Mouse (Mus musculus): ENCODE measurements around the gene Tpst2.

Gene Tpst2

DNA sequence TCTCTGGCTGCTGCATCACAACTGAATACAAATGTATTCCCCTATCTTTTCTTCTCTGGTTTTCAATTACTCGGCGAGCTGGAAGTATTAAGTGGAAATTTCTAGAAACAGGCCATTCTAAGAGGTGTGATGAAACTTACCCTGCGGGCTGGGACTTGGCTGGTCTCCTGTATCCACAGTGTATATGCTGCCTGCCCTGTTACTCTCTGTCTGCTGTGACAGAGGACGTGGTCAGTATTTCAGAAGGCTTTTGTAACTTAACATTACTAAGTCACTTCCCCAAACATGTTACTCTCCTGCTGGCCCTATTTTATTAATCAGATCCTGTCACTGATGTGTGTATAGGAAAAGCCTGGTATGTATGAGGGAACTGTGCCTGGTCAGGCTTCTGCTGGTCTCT, 5.2 kb downstream of the Tpst2 start:
- no peak for DNase-seq (ENCODE audit: low read depth, low spot score)

DNA sequence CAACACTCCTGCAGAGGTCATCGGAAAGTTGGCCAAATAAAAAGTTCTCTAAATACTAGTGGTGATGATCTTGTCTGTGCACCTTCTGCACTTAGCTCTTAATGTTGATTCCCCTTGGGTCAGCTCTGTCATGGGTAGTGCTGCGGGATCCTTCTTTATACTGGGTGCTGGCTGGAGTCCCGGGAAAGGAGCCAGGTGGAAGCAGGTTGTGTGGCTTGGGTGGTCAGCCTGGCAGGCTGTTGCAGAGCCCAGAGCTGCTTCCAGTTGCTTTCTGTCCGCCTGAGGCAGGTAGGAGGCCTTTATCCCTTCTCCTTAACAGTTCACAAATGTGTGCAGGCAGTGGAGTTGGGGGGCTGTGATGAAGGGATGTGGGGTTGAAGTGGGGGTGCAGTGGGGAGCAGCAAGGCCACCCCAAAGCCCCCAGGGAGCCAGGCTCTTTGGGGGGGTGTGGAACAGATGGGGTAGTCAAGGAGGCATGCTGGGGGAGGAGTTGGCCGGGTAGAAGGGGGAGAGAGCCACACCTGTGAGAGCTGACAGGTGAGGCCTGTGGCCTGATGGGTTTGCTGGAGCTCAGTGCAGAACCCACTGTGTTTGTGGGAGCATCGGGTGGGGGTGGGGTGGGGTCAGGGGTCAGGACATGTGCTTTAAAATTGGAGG, 5.8 kb downstream of the Tpst2 start:
- DNase-seq (ENCODE audit: low read depth, low spot score): no peak

DNA sequence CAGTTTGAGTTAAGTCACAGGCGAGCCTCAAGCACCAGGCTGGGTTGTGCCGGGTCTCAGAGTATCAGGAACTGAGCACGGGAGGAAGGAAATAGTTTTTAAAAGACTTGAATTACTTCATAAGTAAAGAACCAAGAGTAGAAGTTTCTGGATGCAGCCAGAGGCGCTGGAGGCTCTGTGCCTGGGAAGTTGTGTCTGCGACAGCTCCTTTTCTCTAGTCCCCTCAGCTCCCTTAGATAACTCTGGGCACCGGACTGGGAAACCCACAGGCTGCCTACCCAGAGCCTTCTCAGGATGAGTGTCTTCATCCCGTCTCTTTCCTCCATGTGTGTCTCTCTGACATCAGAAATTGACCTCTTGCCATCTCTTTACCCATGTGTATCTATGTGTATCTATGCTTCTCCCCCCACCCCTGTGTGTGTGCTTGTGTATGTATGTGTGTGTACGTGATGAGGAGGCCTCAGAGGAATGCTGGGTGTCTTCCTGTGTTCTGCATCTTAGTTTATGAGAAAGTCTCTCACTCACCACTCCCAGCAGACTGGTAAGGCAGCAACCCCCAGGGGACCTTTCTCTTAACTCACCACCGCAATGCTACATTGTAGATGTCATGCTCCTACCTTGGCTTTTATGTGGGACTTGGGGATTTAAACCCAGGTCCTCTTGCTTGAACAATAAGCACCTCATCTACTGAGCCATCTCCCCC, 6.4 kb downstream of the Tpst2 start:
- no peak for DNase-seq (ENCODE audit: low read depth, low spot score)

DNA sequence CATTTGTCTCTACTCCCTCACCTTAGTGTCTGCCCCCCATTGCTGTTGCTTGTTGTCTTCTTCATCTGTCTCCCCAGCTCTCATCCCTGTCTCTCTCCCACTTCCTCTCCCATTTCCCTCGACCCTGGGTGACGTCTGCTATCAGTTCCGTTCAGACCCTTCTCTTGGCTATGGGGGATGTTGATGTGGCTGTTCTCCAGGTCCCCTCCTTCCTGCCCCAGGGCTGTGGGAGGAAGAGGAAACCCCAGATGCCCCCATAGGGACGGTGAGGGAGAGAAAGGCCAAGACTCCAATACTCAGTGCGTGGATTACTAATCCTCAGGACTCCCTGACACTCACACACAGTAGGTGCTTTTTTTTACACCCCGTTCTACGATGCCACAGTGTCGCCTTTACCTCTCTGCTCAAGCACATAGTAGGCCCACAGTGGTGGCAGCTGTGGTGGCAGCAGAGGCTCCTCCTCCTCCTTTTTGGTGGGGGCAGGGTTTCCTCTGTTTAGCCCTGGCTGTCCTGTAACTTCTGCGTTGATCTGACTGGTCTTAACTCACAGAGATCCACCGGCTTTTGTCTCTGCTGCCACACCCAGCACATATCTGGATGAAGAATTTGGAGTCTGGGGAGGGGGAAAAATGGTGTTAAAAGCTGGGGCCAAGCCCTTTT, 7.2 kb downstream of the Tpst2 start:
- no peak for DNase-seq (ENCODE audit: low read depth, low spot score)

DNA sequence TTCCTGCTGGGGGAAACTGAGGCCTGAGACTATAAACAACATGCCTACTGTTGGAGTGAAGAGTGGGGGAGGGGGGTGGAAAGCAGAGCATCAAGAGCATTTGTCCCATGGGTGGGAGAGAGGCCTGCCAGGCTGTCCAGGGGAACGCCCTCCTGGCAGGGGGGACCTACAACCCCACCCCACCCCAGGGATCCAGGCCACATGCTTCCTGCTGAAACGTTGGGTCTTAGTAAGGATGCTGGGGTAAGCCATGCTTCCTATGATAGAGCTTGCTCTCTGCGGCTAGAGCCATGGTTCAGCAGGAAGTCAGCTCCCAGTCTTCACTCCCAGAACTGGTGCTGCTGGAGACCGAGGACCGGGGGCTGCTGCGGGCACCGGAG, 7.7 kb downstream of the Tpst2 start:
- no peak for DNase-seq (ENCODE audit: low read depth, low spot score)

DNA sequence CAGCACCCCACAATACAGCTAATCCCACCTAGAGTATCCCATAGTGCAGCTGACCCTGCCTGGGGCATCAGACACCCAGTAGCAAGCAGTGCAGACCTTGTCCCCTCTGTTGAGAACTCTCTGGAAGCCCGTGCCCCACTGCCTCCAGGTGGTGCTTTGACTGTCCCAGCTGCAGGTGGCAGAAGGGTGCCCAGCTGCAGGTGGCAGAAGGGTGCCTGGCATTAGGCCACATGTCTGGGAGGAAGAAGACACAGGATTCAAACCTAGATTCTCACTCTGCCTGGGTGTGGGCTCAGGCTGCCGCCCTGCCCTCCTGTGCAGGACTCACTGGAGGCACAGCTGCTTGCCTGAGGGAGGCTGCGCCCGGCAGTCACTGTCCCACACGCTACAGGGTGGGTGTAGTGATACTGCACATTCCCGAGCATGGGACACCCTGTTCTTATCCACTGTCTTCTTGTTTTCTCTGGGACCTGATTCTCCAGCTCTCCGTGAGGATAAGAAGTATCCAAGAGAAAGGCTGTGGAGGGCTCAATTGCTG, 9.1 kb downstream of the Tpst2 start:
- DNase-seq (ENCODE audit: low read depth, low spot score): no peak

DNA sequence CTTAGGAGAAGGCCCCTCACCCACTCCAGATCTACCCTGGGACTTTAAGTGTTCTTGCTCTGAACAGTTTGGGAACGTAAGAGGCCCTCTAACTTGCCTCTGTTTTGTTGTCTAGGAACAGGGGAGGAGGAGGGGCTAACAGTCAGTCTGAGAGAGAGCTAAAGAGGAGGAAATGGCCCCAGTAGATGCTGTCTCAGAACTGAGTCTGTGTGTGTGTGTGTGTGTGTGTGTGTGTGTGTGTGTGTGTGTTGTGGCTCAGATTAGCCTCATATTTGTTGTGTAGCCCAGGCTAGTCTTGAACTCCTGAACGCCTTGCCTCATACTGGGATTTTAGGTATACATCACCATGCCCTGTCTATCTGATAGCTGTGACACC, 10.1 kb downstream of the Tpst2 start:
- DNase-seq (ENCODE audit: low read depth, low spot score): no peak

DNA sequence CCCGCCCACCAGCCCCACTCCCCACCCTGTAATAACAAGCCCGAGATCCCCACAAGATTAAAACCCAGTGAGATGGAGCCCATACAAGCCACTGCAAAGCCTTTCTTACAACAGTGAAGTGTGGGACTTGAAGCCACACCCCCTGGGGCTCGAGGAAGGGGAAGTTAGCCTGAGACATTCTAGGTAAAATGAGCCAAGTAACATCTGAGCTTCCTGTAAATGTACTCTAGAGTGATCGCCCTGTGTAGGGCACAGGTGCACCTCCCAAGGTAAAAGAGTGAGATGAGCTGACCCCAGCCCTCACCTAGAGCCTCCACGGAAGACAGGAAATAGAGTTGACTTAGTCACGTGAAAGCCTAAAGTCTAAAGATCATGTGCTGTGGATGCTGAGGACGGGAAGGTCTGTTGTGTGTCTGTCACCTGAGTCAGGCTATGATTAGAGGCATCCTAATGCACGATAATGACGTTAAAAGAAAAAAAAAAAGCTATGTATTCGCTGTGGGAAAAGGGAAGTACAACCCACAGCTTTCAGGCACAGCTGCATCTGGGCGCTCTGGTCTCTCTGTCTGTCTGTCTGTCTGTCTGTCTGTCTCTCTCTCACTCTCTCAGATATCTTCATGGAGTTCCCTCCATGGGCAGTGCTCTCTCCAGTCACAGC, 10.6 kb downstream of the Tpst2 start:
- no peak for DNase-seq (ENCODE audit: low read depth, low spot score)

GRCm38 (mm10) chr5:112287652-112288051, 11.2 kb downstream of the Tpst2 start:
- DNase-seq (ENCODE audit: low read depth, low spot score): no peak

- DNase-seq (ENCODE audit: low read depth, low spot score): no peak
Observed at GRCm38 (mm10) chr5:112288193-112289141, 12.0 kb downstream of the Tpst2 start.

DNA sequence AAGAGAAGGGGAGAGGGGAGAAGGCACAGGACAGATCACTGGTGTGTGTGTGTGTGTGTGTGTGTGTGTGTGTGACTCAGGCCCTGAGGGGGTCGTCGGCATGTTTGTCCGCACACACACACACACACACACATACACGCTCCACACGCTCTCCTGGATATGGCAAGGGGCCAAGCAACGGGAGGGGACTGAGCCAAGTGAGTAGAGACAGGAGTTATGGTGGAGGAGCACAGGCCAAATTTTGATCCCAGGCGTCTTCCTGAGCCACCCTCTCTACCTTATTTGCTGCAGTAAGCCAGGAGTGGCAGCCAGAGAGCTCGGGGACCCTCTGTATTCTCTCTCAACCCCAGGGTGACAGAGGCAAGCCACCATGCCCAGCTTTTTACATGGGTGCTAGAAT, 12.7 kb downstream of the Tpst2 start:
- no peak for DNase-seq (ENCODE audit: low read depth, low spot score)

DNA sequence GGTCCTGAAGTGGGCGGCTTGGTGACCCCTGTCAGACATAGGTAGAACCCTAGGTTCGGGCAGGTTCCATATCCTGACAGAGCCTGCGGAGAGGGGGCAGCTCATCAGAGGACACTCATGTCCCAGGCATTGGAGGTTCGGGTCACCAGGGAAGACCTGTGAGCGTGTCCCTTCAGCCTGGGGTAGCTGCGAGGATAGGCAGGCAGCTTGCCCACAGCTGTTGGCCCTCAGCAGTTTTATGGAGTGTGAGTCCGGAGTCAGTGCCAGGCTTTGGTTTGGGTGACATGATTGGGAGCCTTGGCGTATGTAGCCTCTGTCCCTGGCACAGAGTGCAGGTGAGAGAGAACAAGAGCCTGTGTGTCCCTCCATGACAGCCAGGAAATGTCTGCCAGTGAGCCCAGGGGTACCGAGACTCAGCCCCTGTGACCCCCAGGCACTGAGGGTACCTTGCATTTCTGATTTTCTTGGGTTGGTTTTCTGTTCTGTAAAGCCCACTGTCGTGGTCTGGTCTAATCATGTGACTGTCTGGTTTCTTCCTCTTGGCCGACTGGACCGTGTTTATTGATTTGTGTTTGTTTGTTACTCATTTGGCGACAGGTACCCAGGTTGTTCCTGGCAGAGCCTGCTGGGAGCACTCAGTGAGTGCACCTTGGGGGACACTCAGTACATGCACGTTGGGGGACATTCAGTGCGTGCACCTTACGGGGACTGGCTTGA, 13.5 kb downstream of the Tpst2 start:
- no peak for DNase-seq (ENCODE audit: low read depth, low spot score)

DNA sequence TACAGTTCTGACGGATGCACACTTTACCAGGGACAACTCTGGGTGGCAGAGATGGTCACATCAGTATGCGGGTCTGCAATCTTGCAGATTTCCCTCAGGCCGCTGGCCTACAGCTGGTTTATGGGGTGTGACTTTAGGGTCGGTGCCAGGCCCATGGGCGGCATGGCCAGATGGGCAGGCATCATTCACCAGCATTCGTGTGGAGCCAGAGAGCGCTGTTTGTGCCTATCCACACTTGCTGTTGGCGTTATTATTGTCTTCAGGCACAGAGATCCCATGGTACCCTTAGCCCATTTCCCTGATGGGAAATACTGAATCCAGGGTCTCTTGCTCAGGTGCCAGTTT, 14.0 kb downstream of the Tpst2 start:
- DNase-seq (ENCODE audit: low read depth, low spot score): no peak

DNA sequence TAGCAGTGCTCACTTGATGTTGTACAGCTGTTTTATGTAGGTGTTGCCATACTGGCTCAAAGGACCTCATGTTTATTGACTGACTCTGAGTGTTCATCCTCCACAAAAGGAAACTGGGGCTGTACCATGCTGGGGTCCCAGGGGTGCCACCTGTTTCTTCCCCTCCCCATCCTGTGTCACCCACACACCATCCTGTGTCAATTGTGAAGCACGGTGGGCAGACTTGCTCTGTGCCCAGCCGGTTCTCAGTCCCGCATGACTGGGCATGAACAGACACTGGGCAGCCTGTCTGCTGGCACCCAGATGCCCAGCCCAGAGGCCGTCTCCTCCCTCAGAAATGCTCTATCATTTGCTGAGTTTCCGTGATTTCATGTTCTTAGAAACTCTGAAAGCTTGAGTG, 15.4 kb downstream of the Tpst2 start:
- DNase-seq (ENCODE audit: low read depth, low spot score): no peak

DNA sequence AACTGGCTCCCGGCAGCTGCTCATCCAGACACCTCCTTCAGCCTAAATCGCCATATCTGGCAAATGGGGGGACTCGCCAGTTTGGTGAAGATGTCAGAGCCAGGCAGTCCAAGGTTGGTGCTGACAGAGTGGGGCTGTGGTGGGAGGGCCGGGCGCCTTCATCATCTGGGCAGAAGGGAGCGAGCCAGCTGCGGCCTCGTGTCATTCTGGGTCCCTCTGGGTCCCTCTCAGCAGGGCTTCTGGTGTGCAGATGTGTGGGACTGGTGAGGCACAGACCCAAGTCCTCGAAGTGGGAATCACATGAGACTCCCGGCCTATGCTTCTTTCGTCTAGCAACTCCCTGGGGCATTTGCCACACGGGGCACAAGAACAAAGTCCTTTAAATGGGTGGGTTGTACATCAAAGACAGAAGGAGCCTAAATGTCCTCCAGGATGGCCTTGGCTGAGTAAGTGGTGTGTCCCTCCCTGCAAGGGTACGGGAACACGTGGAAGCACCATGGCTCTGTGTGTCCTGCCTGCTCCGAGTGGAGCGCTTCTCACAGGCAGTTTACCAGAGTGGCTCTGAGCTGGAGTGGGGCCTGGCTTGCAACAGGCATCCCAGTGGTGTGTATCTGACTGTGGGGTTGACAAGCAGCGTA, 16.0 kb downstream of the Tpst2 start:
- DNase-seq (ENCODE audit: low read depth, low spot score): no peak

- no peak for DNase-seq (ENCODE audit: low read depth, low spot score)
Observed at GRCm38 (mm10) chr5:112293800-112294199, 17.3 kb downstream of the Tpst2 start.

- DNase-seq (ENCODE audit: low read depth, low spot score): no peak
Observed at GRCm38 (mm10) chr5:112294696-112295095, 18.2 kb downstream of the Tpst2 start.

DNA sequence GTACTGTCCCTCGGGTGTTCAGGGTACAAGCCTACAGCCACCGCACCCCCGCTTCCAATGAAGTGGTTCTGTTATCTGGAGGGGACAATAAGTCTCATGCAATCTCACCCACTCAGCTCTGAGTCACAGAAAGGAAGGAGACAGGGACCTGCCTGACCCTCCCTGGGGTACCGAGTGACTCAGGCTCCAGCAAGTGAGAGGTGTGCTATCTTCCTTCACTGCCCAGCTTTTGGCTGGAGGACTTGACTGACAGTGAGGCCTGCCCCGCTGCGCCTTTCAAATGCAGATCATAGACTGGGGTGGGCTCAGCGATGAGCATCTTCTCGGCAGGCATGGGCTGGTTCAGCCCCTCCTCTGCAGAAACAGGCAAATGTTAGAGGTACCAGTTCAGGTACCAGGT, 18.7 kb downstream of the Tpst2 start:
- DNase-seq (ENCODE audit: low read depth, low spot score): no peak

DNA sequence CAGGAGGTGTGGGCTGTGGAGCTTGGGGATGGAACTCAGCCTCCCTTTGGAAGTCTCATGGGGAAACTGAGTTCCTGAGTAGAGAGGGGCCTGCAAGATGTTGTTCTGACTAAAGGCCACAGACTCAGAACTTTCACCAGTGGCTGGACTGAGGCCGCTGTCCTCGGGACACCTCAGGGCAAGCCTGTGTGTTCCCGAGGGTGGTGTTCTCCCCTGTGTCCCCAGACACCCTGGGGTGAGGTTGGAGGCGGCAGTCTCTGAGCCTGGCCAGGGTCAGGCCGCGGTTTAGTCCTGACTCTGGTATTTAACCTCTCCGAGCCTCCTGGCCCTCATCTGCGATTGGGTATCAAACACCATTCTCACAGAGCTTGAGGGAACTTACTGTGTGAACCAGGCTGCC, 19.1 kb downstream of the Tpst2 start:
- DNase-seq (ENCODE audit: low read depth, low spot score): no peak

All from forelimb bud, embryonic 11.5 days (tissue).